Mouse (Mus musculus) myocyte (in vitro differentiated cells): ENCODE results near the gene Lbp.

Experiments used
- MYOD1 ChIP-seq, 3 experiments: IDR thresholded peaks; one replicate each; pipeline ENCODE4 v1.6.1; 2011; ENCODE audit warnings: control low read depth in 2 of 3, low read depth in 2 of 3, mild to moderate bottlenecking in 2 of 3, moderate library complexity in 1 of 3; ENCODE audit not compliant: insufficient read length in 2 of 3, control insufficient read depth in 1 of 3
- POLR2A ChIP-seq: IDR thresholded peaks from one replicate; pipeline ENCODE4 v1.6.1; 2011; ENCODE audit warnings: low read depth, mild to moderate bottlenecking, control low read depth, moderate library complexity; ENCODE audit not compliant: insufficient read length

- TF ChIP-seq MYOD1 (IDR thresholded peaks at IDR 0.05; ENCODE audit: control insufficient read depth in 1 of 3, insufficient read length in 2 of 3, low read depth in 2 of 3): no peak
- TF ChIP-seq POLR2A: no peak
These were observed 48.2 kb downstream of the Lbp start for GRCm38 (mm10) chr2:158354348-158355114.
